Mouse (Mus musculus) lung, embryonic 15.5 days (tissue): ENCODE data around the gene Olfr330. TPM values are rescaled to one million over a fixed set of nuclear protein-coding genes. Genes with fewer than 3 reads are reported as not detected.

Experiments
- polyA plus RNA-seq: library from polyadenylated mRNA; unstranded; fragments of >200 nt; fragmentation: Nextera tagmentation; extraction: Ambion mirVana; gene quantifications from 2 replicates; pipeline ENCODE4 v1.2.1, GENCODE M21; 2015

Olfr330 gene
- polyA plus RNA-seq, 1 experiment from 2014 or later, result not detected

Other genes with a start within 250 kb of the Olfr330 start
- 23.4 and 25.6 TPM in 2 replicates for gene Zfp692, start 227.8 kb downstream of the Olfr330 start, polyA plus RNA-seq
- 29.8 and 32.3 TPM in 2 replicates for gene Zfp672, start 204.5 kb downstream of the Olfr330 start, polyA plus RNA-seq
- gene Sh3bp5l, start 204.1 kb downstream of the Olfr330 start, polyA plus RNA-seq, result 32.3 and 38.3 TPM in 2 replicates
- 0.40 TPM in 1 of 2 replicates, not detected in the other for gene Lypd8, start 155.8 kb downstream of the Olfr330 start, polyA plus RNA-seq
- gene 1810065E05Rik, start 113.7 kb downstream of the Olfr330 start, polyA plus RNA-seq, result not detected in 2 replicates
- gene Gm12253, start 102.3 kb downstream of the Olfr330 start, polyA plus RNA-seq, result not detected in 2 replicates
- not detected in 2 replicates for gene Lypd9, start 81.9 kb downstream of the Olfr330 start, polyA plus RNA-seq
- gene Olfr30, start 72.6 kb downstream of the Olfr330 start, polyA plus RNA-seq, result not detected in 2 replicates
- gene Olfr332, start 42.3 kb downstream of the Olfr330 start, polyA plus RNA-seq, result not detected in 2 replicates
- gene Olfr331, start 32.3 kb downstream of the Olfr330 start, polyA plus RNA-seq, result not detected in 2 replicates
- gene Olfr329-ps, start 11.6 kb upstream of the Olfr330 start, polyA plus RNA-seq, result not detected in 2 replicates
- gene Olfr328, start 20.8 kb upstream of the Olfr330 start, polyA plus RNA-seq, result not detected in 2 replicates
- gene Olfr224, start 35.7 kb upstream of the Olfr330 start, polyA plus RNA-seq, result not detected in 2 replicates
- gene Olfr325, start 42.9 kb upstream of the Olfr330 start, polyA plus RNA-seq, result not detected in 2 replicates
- gene Olfr324, start 60.3 kb upstream of the Olfr330 start, polyA plus RNA-seq, result not detected in 2 replicates
- not detected in 2 replicates for gene 2210407C18Rik, start 81.2 kb upstream of the Olfr330 start, polyA plus RNA-seq
- gene Olfr323, start 95.7 kb upstream of the Olfr330 start, polyA plus RNA-seq, result not detected in 2 replicates
- gene Trim58, start 105.6 kb upstream of the Olfr330 start, polyA plus RNA-seq, result 0.11 and 0.16 TPM in 2 replicates
- gene Olfr322, start 123.9 kb upstream of the Olfr330 start, polyA plus RNA-seq, result not detected in 2 replicates
- not detected in 2 replicates for gene Olfr320, start 146.3 kb upstream of the Olfr330 start, polyA plus RNA-seq
- not detected in 2 replicates for gene Olfr319, start 164.3 kb upstream of the Olfr330 start, polyA plus RNA-seq
- gene Olfr318, start 189.2 kb upstream of the Olfr330 start, polyA plus RNA-seq, result not detected in 2 replicates
- not detected in 2 replicates for gene Olfr317, start 204.4 kb upstream of the Olfr330 start, polyA plus RNA-seq
- gene Olfr316, start 217.9 kb upstream of the Olfr330 start, polyA plus RNA-seq, result not detected in 2 replicates
- not detected in 2 replicates for gene Olfr315, start 238.4 kb upstream of the Olfr330 start, polyA plus RNA-seq
- not detected in 2 replicates for gene Olfr314, start 248.1 kb upstream of the Olfr330 start, polyA plus RNA-seq